Comparison of ENCODE assay signal across 9 mouse cellular contexts in genomic region chr3:102469713-102470448, GRCm38 (mm10). TPM values are rescaled to one million over a fixed set of nuclear protein-coding genes. Genes with fewer than 3 reads are reported as not detected.
A peak's percentile ranks its signal among the peaks of the same experiment; 100 is the strongest.
DNase-seq lines count a peak whose midpoint lies in the region; ATAC-seq lines count a peak whose summit lies in the region.
"Had no signal": no experiment of that assay in that cellular context is flagged by ENCODE, and none has a peak within 500 bp of the region (broad histone marks: within the 10 kb centered on the region; RNA-seq: fewer than 3 reads in every experiment).

Gene Ngf (plus strand): TSS chr3:102469919.

- under 1% methylated on average over 43 of the region's 43 CpGs for WGBS in embryonic facial prominence, embryonic 11.5 days
- WGBS in heart, embryonic 15.5 days: under 1% methylated on average over 43 of the region's 43 CpGs
- WGBS in neural tube, embryonic 13.5 days: under 1% methylated on average over 43 of the region's 43 CpGs

- peak; percentile 61 for ATAC-seq in embryonic facial prominence, embryonic 11.5 days (replicated peaks; ENCODE audit: insufficient number of reproducible peaks, low FRiP score, low TSS enrichment, low read depth)
- peak; percentile 67 for ATAC-seq in heart, embryonic 15.5 days (replicated peaks; ENCODE audit: insufficient number of reproducible peaks, insufficient read depth, low FRiP score, low read depth)
- ATAC-seq in neural tube, embryonic 13.5 days (ENCODE audit: low read depth): peak; percentile 75

- peak; percentile 33 to 35 for DNase-seq in left cerebral cortex, postnatal 25 days (ENCODE audit: low spot score in 2 of 2)
- DNase-seq in left cerebral cortex, adult 8-10 months (ENCODE audit: low spot score in 2 of 2): no peak
- DNase-seq in embryonic facial prominence, embryonic 11.5 days (ENCODE audit: low spot score): peak; percentile 57
- DNase-seq in kidney, postnatal 36 days: peak; percentile 28 to 43
- DNase-seq in MN1 (ENCODE audit: low spot score): no peak
- DNase-seq in spleen, postnatal 4 days (ENCODE audit: low spot score in 2 of 2): no peak

- H3K27me3 ChIP-seq in embryonic facial prominence, embryonic 11.5 days (ENCODE audit: control insufficient read depth, insufficient read depth, low read length): peaks cover 5% of the 10 kb centered on the region
- H3K27me3 ChIP-seq in heart, embryonic 15.5 days: peaks cover 38% of the 10 kb centered on the region
- H3K27me3 ChIP-seq in neural tube, embryonic 13.5 days: peaks cover 56% of the 10 kb centered on the region

- H3K36me3 ChIP-seq in embryonic facial prominence, embryonic 11.5 days (replicated peaks; ENCODE audit: control insufficient read depth, insufficient read depth, low read depth, low read length): no peaks in the 10 kb centered on the region
- H3K36me3 ChIP-seq in heart, embryonic 15.5 days: no peaks in the 10 kb centered on the region
- H3K36me3 ChIP-seq in neural tube, embryonic 13.5 days: no peaks in the 10 kb centered on the region

- no peaks in the 10 kb centered on the region for H3K9me3 ChIP-seq in embryonic facial prominence, embryonic 11.5 days (replicated peaks; ENCODE audit: control insufficient read depth, low read length)
- H3K9me3 ChIP-seq in heart, embryonic 15.5 days (replicated peaks): no peaks in the 10 kb centered on the region
- no peaks in the 10 kb centered on the region for H3K9me3 ChIP-seq in neural tube, embryonic 13.5 days

- peak within 1 kb of the TSS; percentile 55 for H3K9ac ChIP-seq in embryonic facial prominence, embryonic 11.5 days (replicated peaks; ENCODE audit: low read length)
- peak within 1 kb of the TSS; percentile 43 for H3K9ac ChIP-seq in heart, embryonic 15.5 days
- peak within 1 kb of the TSS; percentile 17; the same call in 1 of the 2 replicates for H3K9ac ChIP-seq in neural tube, embryonic 13.5 days
- H3K9ac ChIP-seq: liver, embryonic 14.5 days had no signal

- no peaks in the 10 kb centered on the region for H3K4me1 ChIP-seq in embryonic facial prominence, embryonic 11.5 days (ENCODE audit: control insufficient read depth, insufficient read depth, low read length)
- peaks cover 11% of the 10 kb centered on the region; the same call in 1 of the 2 replicates for H3K4me1 ChIP-seq in heart, embryonic 15.5 days (replicated peaks)
- H3K4me1 ChIP-seq in neural tube, embryonic 13.5 days (replicated peaks): peaks cover 10% of the 10 kb centered on the region

- no peak within 1 kb of the TSS for H3K27ac ChIP-seq in embryonic facial prominence, embryonic 11.5 days (replicated peaks; ENCODE audit: low read depth, low read length)
- no peak within 1 kb of the TSS for H3K27ac ChIP-seq in heart, embryonic 15.5 days
- no peak within 1 kb of the TSS for H3K27ac ChIP-seq in neural tube, embryonic 13.5 days (replicated peaks)
- H3K27ac ChIP-seq: liver, embryonic 14.5 days had no signal

- H3K4me2 ChIP-seq in embryonic facial prominence, embryonic 11.5 days (ENCODE audit: low read depth, low read length): peak within 1 kb of the TSS; percentile 65
- H3K4me2 ChIP-seq in heart, embryonic 15.5 days: peak within 1 kb of the TSS; percentile 63
- H3K4me2 ChIP-seq in neural tube, embryonic 13.5 days: peak within 1 kb of the TSS; percentile 68

- peak within 1 kb of the TSS; percentile 49 for H3K4me3 ChIP-seq in embryonic facial prominence, embryonic 11.5 days (ENCODE audit: low read depth, low read length)
- H3K4me3 ChIP-seq in heart, embryonic 15.5 days: peak within 1 kb of the TSS; percentile 46
- H3K4me3 ChIP-seq in neural tube, embryonic 13.5 days: peak within 1 kb of the TSS; percentile 40

- intact Hi-C loops in left cerebral cortex, postnatal 25 days (cut with DNase I): loop anchor here (5.0 to 10.0 kb wide), 2 partner anchors 135 to 222 kb away; no protein-coding TSS in a partner anchor

RNA-seq across cellular contexts. Expression of gene Ngf, which starts in this region (rescaled TPM):
- 1 to 10 TPM; 5.6 to 6.0 TPM for total RNA-seq in left cerebral cortex, postnatal 25 days (2021)
- 1 to 10 TPM; 2.7 to 4.0 (median 3.4) TPM for total RNA-seq in left cerebral cortex, adult 8-10 months (2022)
- 4.6 and 4.9 TPM in 2 replicates for polyA plus RNA-seq in embryonic facial prominence, embryonic 11.5 days (2014; fragmentation: Nextera tagmentation; extraction: Ambion mirVana)
- 2.6 and 3.1 TPM in 2 replicates for polyA plus RNA-seq in heart, embryonic 15.5 days (2015; fragmentation: Nextera tagmentation; extraction: Ambion mirVana)
- polyA plus RNA-seq in neural tube, embryonic 13.5 days (2015; fragmentation: Nextera tagmentation; extraction: Ambion mirVana): 0.80 TPM in 1 of 2 replicates, not detected in the other

Comparison
In these comparisons a context has a peak if more than half of its experiments do, and no peak if none do; other contexts are left out.
1. DNase-seq: peak in left cerebral cortex, postnatal 25 days (2 of 2), embryonic facial prominence, embryonic 11.5 days (single experiment) and kidney, postnatal 36 days (2 of 2); none in left cerebral cortex, adult 8-10 months (0 of 2), MN1 (single experiment) and spleen, postnatal 4 days (0 of 2).
2. Peak in ATAC-seq, H3K4me3 ChIP-seq, H3K9ac ChIP-seq and H3K4me2 ChIP-seq in neural tube, embryonic 13.5 days; RNA of the gene not detected or under 1 TPM.
3. Peak in every context shown above with its lines, with median percentiles within 50 percentile points of each other: ATAC-seq, H3K4me2 ChIP-seq, H3K4me3 ChIP-seq and H3K9ac ChIP-seq.